Mouse (Mus musculus) MEL (cell line): Measurements from ENCODE around the gene Stam2. TPM values are rescaled to one million over a fixed set of nuclear protein-coding genes. Genes with fewer than 3 reads are reported as not detected.

ENCODE experiments used
- DNase-seq: peaks from one replicate; pipeline ENCODE4 v3.0.0; 2011; ENCODE audit warnings: low read depth, low spot score
- H3K27ac ChIP-seq: 2 replicates; pipeline ENCODE4 v1.5.1; 2012; ENCODE audit warnings: low read depth, mild to moderate bottlenecking, control low read depth, low read length, moderate library complexity; ENCODE audit not compliant: control insufficient read depth
- H3K27me3 ChIP-seq, 2 experiments: fragments of 150-350 bp in 1 of 2; sonication (generic) in 1 of 2; 2 replicates each; pipeline ENCODE4 v1.6.1; 2012; ENCODE audit warnings: low read length in 2 of 2, mild to moderate bottlenecking in 2 of 2, improper control_type of control experiment in 1 of 2, moderate library complexity in 1 of 2; ENCODE audit not compliant: insufficient read depth in 2 of 2, control insufficient read depth in 1 of 2
- H3K36me3 ChIP-seq, 2 experiments: 2 replicates each; pipeline ENCODE4 v1.6.1; 2012 to 2014; ENCODE audit warnings: low read length in 2 of 2, improper control_type of control experiment in 1 of 2, inconsistent platforms in 1 of 2, mild to moderate bottlenecking in 1 of 2; ENCODE audit not compliant: insufficient read depth in 2 of 2, control insufficient read depth in 1 of 2
- H3K4me1 ChIP-seq, 2 experiments: fragments of 150-350 bp in 1 of 2; sonication (generic) in 1 of 2; 2 replicates each; pipeline ENCODE4 v1.6.1; 2012; ENCODE audit warnings: low read length in 2 of 2, improper control_type of control experiment in 1 of 2, mild to moderate bottlenecking in 1 of 2; ENCODE audit not compliant: insufficient read depth in 2 of 2, control insufficient read depth in 1 of 2
- H3K4me3 ChIP-seq, 2 experiments: fragments of 150-350 bp in 1 of 2; sonication (generic) in 1 of 2; 2 replicates each; pipeline ENCODE4 v1.5.1; 2012; ENCODE audit warnings: low read depth in 2 of 2, low read length in 2 of 2, mild to moderate bottlenecking in 2 of 2, moderate library complexity in 2 of 2, control low read depth in 1 of 2, improper control_type of control experiment in 1 of 2; ENCODE audit not compliant: control insufficient read depth in 1 of 2, insufficient read depth in 1 of 2
- H3K79me2 ChIP-seq: 2 replicates; pipeline ENCODE4 v1.6.1; 2012; ENCODE audit warnings: mild to moderate bottlenecking, low read length, moderate library complexity; ENCODE audit not compliant: control insufficient read depth, poor library complexity, insufficient read depth
- H3K9ac ChIP-seq: 2 replicates; pipeline ENCODE4 v1.6.1; 2012; ENCODE audit warnings: low read depth, mild to moderate bottlenecking, control low read depth, low read length, moderate library complexity; ENCODE audit not compliant: control insufficient read depth, poor library complexity, severe bottlenecking
- H3K9me3 ChIP-seq: fragments of 150-350 bp; sonication (generic); replicated peaks from 2 replicates; pipeline ENCODE4 v1.6.1; 2012; ENCODE audit warnings: mild to moderate bottlenecking, low read length, improper control_type of control experiment, moderate library complexity; ENCODE audit not compliant: insufficient read depth
- BHLHE40 ChIP-seq: IDR thresholded peaks from 2 replicates; pipeline ENCODE4 v1.6.1; 2012; ENCODE audit warnings: low read depth, mild to moderate bottlenecking, inconsistent platforms, low read length, improper control_type of control experiment, borderline replicate concordance
- CHD1 ChIP-seq: IDR thresholded peaks from 2 replicates; pipeline ENCODE4 v1.6.1; 2012; ENCODE audit warnings: low read depth, mild to moderate bottlenecking, inconsistent platforms, low read length, improper control_type of control experiment
- CHD2 ChIP-seq: IDR thresholded peaks from 2 replicates; pipeline ENCODE4 v1.6.1; 2011; ENCODE audit warnings: low read length, improper control_type of control experiment
- E2F4 ChIP-seq: IDR thresholded peaks from 2 replicates; pipeline ENCODE4 v1.6.1; 2011; ENCODE audit warnings: low read depth, low read length, improper control_type of control experiment, borderline replicate concordance
- ELF1 ChIP-seq: IDR thresholded peaks from 2 replicates; pipeline ENCODE4 v1.6.1; 2014; ENCODE audit warnings: low read depth, mild to moderate bottlenecking, inconsistent platforms, low read length, improper control_type of control experiment, moderate library complexity
- EP300 ChIP-seq, 2 experiments: IDR thresholded peaks; 2 replicates each; pipeline ENCODE4 v1.6.1; 2011; ENCODE audit warnings: improper control_type of control experiment in 2 of 2, low read length in 2 of 2, low read depth in 1 of 2, mild to moderate bottlenecking in 1 of 2
- ETS1 ChIP-seq: IDR thresholded peaks from 2 replicates; pipeline ENCODE4 v1.6.1; 2012; ENCODE audit warnings: low read depth, mild to moderate bottlenecking, inconsistent platforms, low read length, improper control_type of control experiment, moderate library complexity
- GABPA ChIP-seq: IDR thresholded peaks from 2 replicates; pipeline ENCODE4 v1.6.1; 2012; ENCODE audit warnings: low read depth, mild to moderate bottlenecking, inconsistent platforms, low read length, improper control_type of control experiment, moderate library complexity
- GATA1 ChIP-seq: IDR thresholded peaks from 2 replicates; pipeline ENCODE4 v1.6.1; 2011; ENCODE audit warnings: low read depth, low read length, improper control_type of control experiment
- HCFC1 ChIP-seq: IDR thresholded peaks from 2 replicates; pipeline ENCODE4 v1.6.1; 2012; ENCODE audit warnings: low read depth, mild to moderate bottlenecking, inconsistent platforms, low read length, improper control_type of control experiment, moderate library complexity
- JUND ChIP-seq: IDR thresholded peaks from 2 replicates; pipeline ENCODE4 v1.6.1; 2011; ENCODE audit warnings: low read depth, mild to moderate bottlenecking, improper control_type of control experiment, low read length
- KAT2A ChIP-seq: conservative IDR thresholded peaks from 2 replicates; pipeline ENCODE4 v1.6.1; 2012; ENCODE audit warnings: low read depth, low read length, improper control_type of control experiment, inconsistent platforms
- MAFK ChIP-seq: IDR thresholded peaks from 2 replicates; pipeline ENCODE4 v1.6.1; 2011; ENCODE audit warnings: low read depth, mild to moderate bottlenecking, low read length, improper control_type of control experiment, borderline replicate concordance
- MAX ChIP-seq: IDR thresholded peaks from 2 replicates; pipeline ENCODE4 v1.6.1; 2011; ENCODE audit warnings: low read length, improper control_type of control experiment
- MAZ ChIP-seq: IDR thresholded peaks from 2 replicates; pipeline ENCODE4 v1.6.1; 2012; ENCODE audit warnings: low read depth, mild to moderate bottlenecking, inconsistent platforms, low read length, improper control_type of control experiment
- MEF2A ChIP-seq: IDR thresholded peaks from 2 replicates; pipeline ENCODE4 v1.6.1; 2014; ENCODE audit warnings: low read depth, mild to moderate bottlenecking, inconsistent platforms, low read length, improper control_type of control experiment; ENCODE audit not compliant: poor library complexity, insufficient replicate concordance, severe bottlenecking; ENCODE audit errors: extremely low read depth
- MXI1 ChIP-seq: IDR thresholded peaks from 2 replicates; pipeline ENCODE4 v1.6.1; 2011; ENCODE audit warnings: mild to moderate bottlenecking, low read depth, low read length, improper control_type of control experiment
- MYC ChIP-seq: IDR thresholded peaks from 2 replicates; pipeline ENCODE4 v1.6.1; 2011; ENCODE audit warnings: low read depth, mild to moderate bottlenecking, low read length, improper control_type of control experiment, moderate library complexity
- NELFE ChIP-seq: IDR thresholded peaks from 2 replicates; pipeline ENCODE4 v1.6.1; 2011; ENCODE audit warnings: low read depth, low read length, improper control_type of control experiment
- NRF1 ChIP-seq: IDR thresholded peaks from 2 replicates; pipeline ENCODE4 v1.6.1; 2014; ENCODE audit warnings: low read depth, mild to moderate bottlenecking, inconsistent platforms, low read length, improper control_type of control experiment, moderate library complexity; ENCODE audit not compliant: poor library complexity, insufficient read depth, severe bottlenecking
- POLR2A ChIP-seq, 2 experiments: IDR thresholded peaks; 2 replicates each; pipeline ENCODE4 v1.6.1; 2011 to 2012; ENCODE audit warnings: low read length in 2 of 2, mild to moderate bottlenecking in 2 of 2, control low read depth in 1 of 2, improper control_type of control experiment in 1 of 2, low read depth in 1 of 2, moderate library complexity in 1 of 2; ENCODE audit not compliant: control insufficient read depth in 1 of 2, insufficient read depth in 1 of 2, poor library complexity in 1 of 2
- POLR2AphosphoS2 ChIP-seq: IDR thresholded peaks from 2 replicates; pipeline ENCODE4 v1.6.1; 2011; ENCODE audit warnings: low read length, improper control_type of control experiment
- POLR2AphosphoS5 ChIP-seq: IDR thresholded peaks from 2 replicates; pipeline ENCODE4 v1.6.1; 2012; ENCODE audit warnings: low read depth, borderline replicate concordance, mild to moderate bottlenecking, inconsistent platforms, low read length, moderate library complexity, mixed read lengths
- SIN3A ChIP-seq: IDR thresholded peaks from 2 replicates; pipeline ENCODE4 v1.6.1; 2012; ENCODE audit warnings: low read length, improper control_type of control experiment, inconsistent platforms
- SMC3 ChIP-seq: IDR thresholded peaks from 2 replicates; pipeline ENCODE4 v1.6.1; 2011; ENCODE audit warnings: low read depth, low read length, improper control_type of control experiment
- TAL1 ChIP-seq: IDR thresholded peaks from 2 replicates; pipeline ENCODE4 v1.6.1; 2012; ENCODE audit warnings: mild to moderate bottlenecking, inconsistent platforms, low read length, moderate library complexity, mixed read lengths
- TBP ChIP-seq: IDR thresholded peaks from 2 replicates; pipeline ENCODE4 v1.8.0; 2011; ENCODE audit warnings: low read depth, low read length, improper control_type of control experiment
- TCF12 ChIP-seq: IDR thresholded peaks from 2 replicates; pipeline ENCODE4 v1.6.1; 2014; ENCODE audit warnings: low read depth, mild to moderate bottlenecking, inconsistent platforms, low read length, improper control_type of control experiment, moderate library complexity
- UBTF ChIP-seq: IDR thresholded peaks from 2 replicates; pipeline ENCODE4 v1.6.1; 2012; ENCODE audit warnings: low read depth, mild to moderate bottlenecking, inconsistent platforms, low read length, improper control_type of control experiment, moderate library complexity, borderline replicate concordance; ENCODE audit not compliant: insufficient read depth
- USF2 ChIP-seq, 2 experiments: IDR thresholded peaks; 2 replicates each; pipeline ENCODE4 v1.6.1; 2011 to 2012; ENCODE audit warnings: improper control_type of control experiment in 2 of 2, low read length in 2 of 2, borderline replicate concordance in 1 of 2, inconsistent platforms in 1 of 2, low read depth in 1 of 2, mild to moderate bottlenecking in 1 of 2; ENCODE audit not compliant: insufficient read depth in 1 of 2
- ZC3H11A ChIP-seq: IDR thresholded peaks from 2 replicates; pipeline ENCODE4 v1.6.1; 2012; ENCODE audit warnings: low read depth, mild to moderate bottlenecking, inconsistent platforms, low read length, improper control_type of control experiment
- ZKSCAN1 ChIP-seq: IDR thresholded peaks from 2 replicates; pipeline ENCODE4 v1.6.1; 2012; ENCODE audit warnings: low read depth, mild to moderate bottlenecking, inconsistent platforms, low read length, improper control_type of control experiment, moderate library complexity
- ZMIZ1 ChIP-seq: IDR thresholded peaks from 2 replicates; pipeline ENCODE4 v1.6.1; 2012; ENCODE audit warnings: low read depth, mild to moderate bottlenecking, inconsistent platforms, low read length, improper control_type of control experiment, moderate library complexity
- ZNF384 ChIP-seq: IDR thresholded peaks from 2 replicates; pipeline ENCODE4 v1.6.1; 2012; ENCODE audit warnings: low read depth, mild to moderate bottlenecking, inconsistent platforms, low read length, improper control_type of control experiment
- polyA plus RNA-seq, 2 experiments: library from polyadenylated mRNA; stranded (reverse) in 1 of 2; unstranded in 1 of 2; fragments of >175 nt in 1 of 2; fragments of >200 nt in 1 of 2; gene quantifications; 2 replicates each; pipeline versions ENCODE4 v1.2.1 to v1.2.4; 2012; ENCODE audit warnings: low replicate concordance in 2 of 2, low read depth in 1 of 2; ENCODE audit not compliant: insufficient read length in 2 of 2, insufficient read depth in 1 of 2, missing spikeins in 1 of 2
- total RNA-seq: library from RNA; depleted of rRNA; stranded (reverse); fragments of 300-350 nt; gene quantifications from 2 replicates; pipeline ENCODE4 v1.2.3, GENCODE M21; 2012; rRNA removed

The Stam2 gene
- total RNA-seq (8.3 and 8.9 TPM in 2 replicates), polyA plus RNA-seq (10 to 100 TPM in 1 of 2 experiments, not detected in 1; 11.5 TPM)

DNA sequence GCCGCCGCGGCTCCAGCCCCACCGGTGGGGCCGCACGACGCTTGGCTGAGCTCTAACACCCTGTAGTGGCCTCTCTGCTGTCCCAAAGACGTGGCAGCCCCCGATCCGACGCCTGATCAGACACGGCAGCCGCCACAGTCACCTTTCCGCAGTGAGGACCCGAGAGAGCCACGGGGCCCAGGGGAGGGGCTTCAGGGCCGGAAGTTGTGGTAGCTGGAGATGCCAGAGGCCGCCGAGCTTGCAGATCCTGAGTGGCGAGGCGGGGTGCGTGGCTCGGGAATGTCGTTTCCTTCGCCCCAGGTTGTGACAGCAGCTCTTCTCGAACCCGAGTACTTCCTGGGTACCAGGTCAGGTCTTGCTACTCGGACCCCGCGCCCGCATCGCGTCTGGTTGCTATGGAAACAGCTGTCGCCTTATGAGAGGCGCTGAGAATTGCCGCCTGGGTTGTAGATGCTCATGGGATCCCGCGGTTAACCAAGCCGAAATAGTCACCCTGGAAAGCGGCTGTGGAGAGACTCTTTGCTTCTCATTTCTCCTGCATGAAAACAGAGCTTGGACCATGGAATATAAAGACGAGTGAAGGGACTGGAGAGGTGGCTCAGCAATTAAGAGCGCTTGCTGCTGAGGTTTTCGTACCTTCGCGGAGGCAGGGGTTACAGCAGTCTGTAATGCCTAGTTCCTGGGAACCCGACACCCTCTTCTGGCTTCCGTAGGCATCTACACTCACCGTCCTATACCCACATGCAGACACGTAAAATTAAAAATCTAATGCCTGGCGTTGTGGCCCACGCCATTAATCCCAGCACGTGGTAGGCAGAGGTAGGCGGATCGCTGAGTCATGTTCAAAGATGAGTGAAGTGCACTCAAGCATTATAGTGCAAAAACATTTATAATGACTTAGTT is at the start of gene Stam2:
Gene Stam2, minus strand, starts transcription at position 26 of the 903 bp plus-strand sequence.
- Histone ChIP-seq H3K9ac (peak within 1 kb of the TSS; percentile 95), H3K9me3 (no peaks in the 10 kb centered on the region), H3K4me3 (peak within 1 kb of the TSS; percentile 85 to 100), H3K36me3 (peaks cover 0 to 7% of the 10 kb centered on the region in 2 experiments; a peak in 2 of 4 replicates), H3K27me3 (no peaks in the 10 kb centered on the region), H3K4me1 (peaks cover 2 to 3% of the 10 kb centered on the region in 2 experiments; a peak in 1 of 4 replicates), H3K27ac (peak within 1 kb of the TSS; percentile 76), H3K79me2 (peaks cover 17% of the 10 kb centered on the region)
- peak; percentile 92 for DNase-seq
- TF ChIP-seq BHLHE40 (no peak), ELF1 (peak; percentile 83), GATA1 (no peak), MYC (peak; percentile 93), MAZ (no peak), ZKSCAN1 (no peak), ZC3H11A (no peak), ZNF384 (no peak), KAT2A (no peak), MAFK (peak; percentile 40; the same call in 1 of the 2 replicates), JUND (no peak), HCFC1 (peak; percentile 84), UBTF (no peak), TAL1 (no peak), POLR2AphosphoS2 (no peak), USF2 (IDR thresholded peaks at IDR 0.05; ENCODE audit: borderline replicate concordance in 1 of 2, insufficient read depth in 1 of 2, low read depth in 1 of 2, low read length in 2 of 2) (no peak), E2F4 (peak; percentile 67; the same call in 1 of the 2 replicates), NELFE (peak; percentile 4; the same call in 1 of the 2 replicates), MAX (peak; percentile 98), CHD1 (no peak), SMC3 (no peak), GABPA (0 out of 2 replicates have a peak, but pooled peaks have one; percentile 46), ETS1 (peak; percentile 18; the same call in 1 of the 2 replicates), SIN3A (peak; percentile 92), NRF1 (no peak), POLR2AphosphoS5 (no peak), EP300 (IDR thresholded peaks at IDR 0.05; ENCODE audit: low read depth in 1 of 2, low read length in 2 of 2) (no peak), MXI1 (peak; percentile 86), TBP (no peak), CHD2 (no peak), ZMIZ1 (no peak), POLR2A (IDR thresholded peaks at IDR 0.05; ENCODE audit: control insufficient read depth in 1 of 2, insufficient read depth in 1 of 2, low read depth in 1 of 2, low read length in 2 of 2, poor library complexity in 1 of 2) (peak in 1 of 2 experiments; percentile 70; a peak in 1 of 4 replicates), TCF12 (no peak), MEF2A (no peak)
